Mouse (Mus musculus) CH12.LX (cell line): ENCODE measurements at regions not wholly inside any gene's neighbourhood (a gene's known extent, or its start where the extent isn't known, plus 50 kb on each side); places are given as distances from the start of the nearest gene placed in this dataset.

Experiments
- CHD2 ChIP-seq: IDR thresholded peaks from 2 replicates; pipeline ENCODE4 v1.6.1; 2011; ENCODE audit warnings: low read length, improper control_type of control experiment
- CTCF ChIP-seq, 2 experiments: IDR thresholded peaks in 1 of 2; conservative IDR thresholded peaks in 1 of 2; 2 replicates each; pipeline ENCODE4 v1.5.1; 2011 to 2012; ENCODE audit warnings: low read depth in 2 of 2, low read length in 2 of 2, improper control_type of control experiment in 1 of 2, inconsistent platforms in 1 of 2, mild to moderate bottlenecking in 1 of 2, moderate library complexity in 1 of 2
- E2F4 ChIP-seq: IDR thresholded peaks from 2 replicates; pipeline ENCODE4 v1.6.1; 2011; ENCODE audit warnings: low read depth, low read length, improper control_type of control experiment; ENCODE audit not compliant: insufficient replicate concordance
- IRF4 ChIP-seq: IDR thresholded peaks from 2 replicates; pipeline ENCODE4 v1.6.1; 2014; ENCODE audit warnings: low read depth, mild to moderate bottlenecking, inconsistent platforms, low read length, improper control_type of control experiment
- JUN ChIP-seq: IDR thresholded peaks from 2 replicates; pipeline ENCODE4 v1.6.1; 2011; ENCODE audit warnings: low read depth, mild to moderate bottlenecking, low read length, improper control_type of control experiment, moderate library complexity; ENCODE audit not compliant: insufficient read depth
- MAFK ChIP-seq: IDR thresholded peaks from 2 replicates; pipeline ENCODE4 v1.6.1; 2011; ENCODE audit warnings: low read length, improper control_type of control experiment; ENCODE audit not compliant: insufficient replicate concordance
- PAX5 ChIP-seq: IDR thresholded peaks from 2 replicates; pipeline ENCODE4 v1.6.1; 2012; ENCODE audit warnings: low read length, inconsistent platforms, mixed read lengths
- POLR2A ChIP-seq: IDR thresholded peaks from 2 replicates; pipeline ENCODE4 v1.6.1; 2011; ENCODE audit warnings: low read depth, mild to moderate bottlenecking, improper control_type of control experiment, low read length
- RAD21 ChIP-seq: IDR thresholded peaks from 2 replicates; pipeline ENCODE4 v1.6.1; 2011; ENCODE audit warnings: low read depth, mild to moderate bottlenecking, low read length, improper control_type of control experiment, moderate library complexity
- RCOR1 ChIP-seq: conservative IDR thresholded peaks from 2 replicates; pipeline ENCODE4 v1.6.1; 2012; ENCODE audit warnings: low read depth, mild to moderate bottlenecking, inconsistent platforms, low read length, improper control_type of control experiment

DNA sequence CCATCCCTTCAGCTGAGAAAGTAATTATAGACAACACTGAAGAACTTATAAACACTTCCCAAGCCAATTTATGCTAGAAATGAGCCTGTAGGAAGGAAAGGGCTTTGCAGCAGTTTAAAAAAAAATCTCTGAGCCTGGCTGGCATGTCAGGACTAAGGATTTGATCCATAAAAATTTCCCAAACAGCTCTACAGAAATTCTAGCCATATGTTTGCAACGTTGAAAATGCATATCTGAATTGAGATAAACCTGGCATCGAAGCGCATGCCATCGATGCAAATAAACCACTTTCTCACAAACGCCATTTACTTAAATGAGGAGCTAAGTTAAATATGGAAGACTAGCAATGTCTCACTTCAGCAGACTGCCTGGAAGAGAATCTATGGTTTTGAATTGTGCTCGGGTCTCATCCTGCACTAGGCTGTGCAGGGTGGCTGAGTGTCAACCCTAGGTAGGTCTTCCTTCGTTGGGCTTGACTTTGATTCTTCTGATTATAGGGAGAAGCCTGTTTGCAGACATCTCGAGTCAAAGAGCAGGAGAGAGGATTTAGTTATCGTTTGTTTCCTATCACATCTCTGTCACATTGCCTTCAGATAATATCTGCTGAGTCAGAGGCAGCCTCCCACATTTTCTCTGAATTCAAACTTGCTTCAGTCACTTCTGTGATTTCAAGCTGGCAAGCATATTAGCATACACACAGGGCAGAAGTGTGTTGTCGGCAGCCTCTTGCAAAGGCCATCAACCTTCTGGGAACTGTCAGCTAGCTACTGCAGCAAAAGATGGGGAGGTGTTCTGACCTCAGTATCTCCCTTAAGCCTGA is 204.0 kb downstream of the Sqor start:
- TF ChIP-seq PAX5 (no peak), CTCF (conservative IDR thresholded peaks at IDR 0.05 in 1 of 2, IDR thresholded peaks at IDR 0.05 in 1 of 2; ENCODE audit: low read depth in 2 of 2, low read length in 2 of 2) (no peak), CHD2 (no peak), MAFK (no peak), POLR2A (no peak), JUN (no peak), E2F4 (no peak), IRF4 (no peak), RAD21 (no peak), RCOR1 (no peak)
